Mouse (Mus musculus) CH12F3 (cell line): ENCODE data around the gene Hbq1b.
"Not testable (repeated sequence)": the region's sequence is repeated elsewhere in the genome, so short reads cannot be mapped to it uniquely, and the experiment has no call there.

ENCODE experiments used
- in situ Hi-C: fragments of 300-500 bp; cut with MboI; formaldehyde crosslinking; loops from 2 replicates; pipeline ENCODE4 v1.14.3; 2020; ENCODE audit warnings: low sequenced_read_pairs

Hbq1b gene

DNA sequence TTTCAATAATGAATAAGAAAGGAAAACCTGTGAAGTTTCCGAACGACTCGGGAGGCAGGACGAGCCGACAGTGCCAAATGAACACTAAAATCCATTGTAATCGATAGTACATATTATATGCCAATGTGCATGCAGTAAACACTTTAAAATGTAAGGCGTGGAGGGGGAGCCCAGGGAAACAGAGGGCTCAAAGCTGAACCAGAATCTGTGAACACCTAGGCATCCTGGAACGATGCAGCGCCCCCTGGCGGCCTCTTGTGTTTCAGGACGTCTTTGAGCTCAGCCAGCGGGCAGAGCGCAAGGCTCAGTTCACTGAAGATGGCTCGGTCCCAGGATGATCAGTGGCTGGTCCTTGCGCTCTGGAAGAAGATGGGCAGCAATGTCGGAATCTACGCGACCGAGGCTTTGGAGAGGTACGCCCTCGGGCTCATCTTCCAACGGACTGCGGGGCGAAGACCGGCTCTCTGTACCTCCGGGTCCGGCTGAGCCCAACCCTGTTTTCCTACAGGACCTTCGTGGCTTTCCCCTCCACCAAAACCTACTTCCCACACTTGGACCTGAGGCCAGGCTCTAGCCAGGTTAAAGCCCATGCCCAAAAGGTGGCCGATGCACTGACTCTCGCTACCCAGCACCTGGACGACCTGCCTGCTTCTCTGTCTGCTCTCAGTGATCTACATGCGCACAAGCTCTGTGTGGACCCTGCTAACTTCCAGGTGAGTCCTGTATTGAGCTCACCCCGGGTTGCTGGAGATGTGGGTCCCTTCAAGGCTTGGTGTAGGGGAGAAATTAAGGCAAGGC lies at the start of gene Hbq1b:
Gene Hbq1b, plus strand, starts transcription at position 271 of the 798 bp plus-strand sequence.
- in situ Hi-C loops = not testable (repeated sequence)

DNA sequence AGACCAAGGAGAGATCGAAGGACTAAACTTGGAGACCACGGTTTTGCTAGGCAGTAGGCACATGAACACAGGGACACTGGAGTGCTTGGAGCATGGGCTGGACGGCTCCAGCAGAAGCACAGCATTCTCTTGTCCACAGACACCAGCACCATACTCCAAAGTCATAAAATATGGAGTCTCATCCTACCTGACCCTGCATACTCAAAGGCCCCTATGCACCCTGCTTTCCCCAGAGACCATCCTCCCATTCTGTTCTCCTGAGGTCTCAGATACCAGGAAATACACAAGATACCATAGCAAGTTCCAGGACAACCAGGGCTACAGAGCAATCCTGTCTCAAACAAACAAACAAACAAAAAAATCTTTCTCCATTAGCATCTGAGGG lies 49.4 kb upstream of the Hbq1b start:
- in situ Hi-C loops = loop anchor here (5.0 kb wide), 1 partner anchor 55 kb away; no protein-coding TSS in a partner anchor

DNA sequence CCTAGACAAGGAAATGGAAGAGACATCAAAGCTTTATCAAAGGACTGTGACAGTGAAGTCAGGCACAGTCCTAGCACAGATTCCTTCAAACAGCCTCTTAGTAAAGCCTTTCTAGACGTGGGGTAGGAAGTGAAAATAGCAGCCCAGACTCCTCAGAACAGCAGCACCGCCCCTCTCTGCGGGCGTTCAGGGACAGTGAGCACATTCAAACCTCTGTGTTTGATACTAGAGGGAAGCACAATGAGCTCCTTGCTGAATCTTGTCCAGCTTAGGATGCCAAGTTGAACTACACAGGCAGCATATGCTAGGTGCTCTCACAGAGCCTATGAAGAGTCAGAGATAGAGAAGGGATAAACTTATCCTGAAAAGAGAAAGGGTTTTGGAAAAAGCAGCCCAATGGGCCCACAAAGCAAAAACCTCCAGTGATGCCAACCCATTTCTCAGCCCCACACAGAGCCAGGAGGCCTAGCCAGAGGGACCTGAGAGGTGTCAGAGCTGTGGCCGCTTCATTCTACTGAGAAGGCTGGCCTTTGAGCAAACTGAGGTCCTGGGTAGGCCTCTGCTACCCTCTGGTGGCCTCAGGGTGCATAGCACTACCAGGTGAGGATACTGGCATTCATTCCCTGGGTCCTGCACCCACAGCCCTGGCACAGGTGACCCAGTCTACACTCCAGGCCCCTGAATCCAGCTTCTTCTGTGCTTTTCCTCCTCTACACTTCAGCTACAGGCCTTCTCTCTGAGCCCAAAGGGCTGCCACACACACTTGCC lies 48.5 kb upstream of the Hbq1b start:
- in situ Hi-C loops = loop anchor here (5.0 kb wide), 1 partner anchor 56 kb away; no protein-coding TSS in a partner anchor

DNA sequence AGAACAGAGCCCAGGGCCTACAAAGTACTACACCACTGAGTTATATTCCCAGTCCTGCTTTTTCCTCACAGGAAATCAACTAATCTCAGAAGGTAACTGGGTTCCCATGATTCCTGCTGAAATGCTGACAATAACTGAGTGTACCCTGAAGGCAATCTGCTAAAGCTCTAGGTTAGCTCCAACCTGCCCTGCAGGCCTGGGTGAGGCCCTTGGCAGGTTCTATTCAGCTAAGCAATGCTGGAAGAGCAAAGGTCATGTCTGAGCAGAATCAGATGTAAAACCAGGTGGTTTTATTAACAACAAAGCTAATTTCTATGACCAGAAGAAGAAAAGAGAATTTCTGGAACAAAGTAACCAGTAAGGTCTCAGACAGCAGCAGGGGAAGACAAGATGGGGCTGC lies 45.4 kb upstream of the Hbq1b start:
- in situ Hi-C loops = no loop called here

DNA sequence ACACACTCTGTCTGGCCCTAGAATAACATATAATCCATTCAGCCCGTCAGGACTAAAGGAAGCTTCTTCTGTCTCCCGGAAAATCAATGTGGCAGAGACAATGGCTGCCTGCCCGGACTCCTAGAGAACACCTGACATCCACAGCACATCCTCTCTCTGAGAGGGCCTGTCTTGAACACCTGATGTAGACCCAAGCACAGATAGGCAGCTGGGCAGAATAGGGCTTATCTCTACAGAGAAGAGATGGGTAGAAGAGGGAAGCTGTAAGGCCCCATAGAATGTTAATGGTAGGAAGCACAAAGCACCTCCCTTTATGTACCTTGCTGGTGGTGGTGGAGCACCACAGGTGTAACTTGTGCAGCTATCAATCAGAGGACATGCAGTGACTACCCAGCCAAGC lies 44.6 kb upstream of the Hbq1b start:
- in situ Hi-C loops = no loop called here

DNA sequence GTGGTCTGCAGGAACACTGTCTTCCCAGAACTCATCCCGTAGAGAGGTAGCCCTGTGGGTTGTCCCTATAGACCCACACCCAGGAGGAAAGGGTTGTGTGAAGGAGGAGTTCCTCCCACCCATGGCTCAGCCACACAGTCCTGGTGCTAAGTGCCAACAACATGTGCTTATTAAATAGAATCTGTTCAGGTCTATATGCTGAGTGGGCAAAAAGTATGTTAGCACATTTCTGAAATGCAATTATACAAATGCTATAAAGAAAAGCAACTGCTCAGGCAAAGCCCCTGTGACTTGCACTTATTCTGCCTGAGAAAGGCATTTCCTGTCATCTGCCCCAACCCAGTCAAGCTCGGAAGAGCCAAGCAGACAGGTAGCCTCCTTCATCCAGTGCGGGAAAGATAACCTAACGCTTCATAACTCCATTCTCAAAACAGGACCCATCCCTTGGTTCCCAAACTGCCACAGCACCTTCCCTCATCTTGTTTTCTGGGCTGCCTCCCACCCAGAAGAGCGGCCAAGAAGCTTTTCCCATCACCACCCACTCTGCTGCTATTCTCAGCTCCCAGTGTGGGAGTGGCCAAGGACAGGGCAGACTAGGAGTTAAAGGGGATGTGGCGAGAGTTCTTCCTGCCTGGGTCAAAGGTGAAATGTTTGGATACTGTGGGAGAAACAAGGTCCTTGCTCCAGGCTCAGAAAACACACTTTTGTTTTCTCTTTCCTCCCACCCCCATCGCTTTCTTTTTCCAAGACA lies 43.4 kb upstream of the Hbq1b start:
- in situ Hi-C loops = no loop called here

DNA sequence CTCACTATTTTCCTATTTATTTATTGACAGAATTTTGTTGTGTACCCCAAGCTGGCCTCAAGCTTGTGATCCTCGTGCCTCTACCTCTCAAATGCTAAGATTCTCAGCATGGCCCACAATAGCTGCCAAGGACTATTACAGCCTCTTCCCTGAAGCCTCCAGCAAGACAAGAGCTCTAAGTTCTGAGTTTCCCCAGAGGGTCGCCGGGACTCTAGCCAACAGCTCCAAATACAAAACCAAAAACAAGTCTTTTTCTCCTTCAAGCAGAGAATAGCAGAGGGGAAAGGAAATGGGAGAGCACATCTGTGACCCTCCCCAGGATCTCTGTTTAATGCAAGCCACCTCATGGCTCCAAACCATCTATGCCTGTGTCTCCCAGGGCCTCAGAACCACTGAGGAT lies 42.7 kb upstream of the Hbq1b start:
- in situ Hi-C loops = no loop called here

DNA sequence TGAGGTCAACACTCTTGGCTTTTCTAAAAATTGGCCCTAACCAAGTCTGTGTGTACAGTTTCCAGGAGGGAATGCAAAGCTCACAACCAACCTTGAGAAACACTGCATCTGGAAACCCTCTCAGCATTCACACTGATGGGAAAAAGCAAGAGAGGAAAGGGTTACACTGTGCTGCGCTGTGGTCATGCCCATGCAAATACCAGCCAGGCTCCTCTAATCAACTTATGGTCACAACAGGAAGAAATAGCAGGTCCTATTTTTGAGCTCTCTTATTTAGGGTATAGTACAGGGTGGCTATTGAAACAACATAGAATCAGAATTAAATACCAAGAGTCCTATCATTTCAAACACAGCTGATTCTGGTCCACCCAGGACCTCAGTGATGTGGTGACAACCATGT lies 42.1 kb upstream of the Hbq1b start:
- in situ Hi-C loops = no loop called here

DNA sequence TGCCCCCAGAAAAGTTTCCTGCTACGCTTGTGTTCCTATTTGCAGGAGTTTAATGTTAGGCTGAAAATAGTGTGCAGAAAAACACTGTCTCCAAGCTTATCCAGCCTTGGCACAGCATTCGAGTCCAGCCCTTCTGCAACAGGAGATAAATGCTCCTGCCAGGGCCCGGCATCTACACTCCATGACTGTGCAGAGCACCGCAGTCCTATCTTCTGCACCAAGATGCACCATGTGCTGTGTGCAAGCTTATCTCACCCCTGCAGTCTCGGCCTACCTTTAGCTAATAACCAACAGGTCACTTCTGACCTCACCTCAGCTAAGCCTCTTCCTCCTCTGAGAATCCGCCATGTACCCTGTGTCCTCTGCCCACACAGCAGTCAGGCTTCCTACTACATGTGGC lies 41.2 kb upstream of the Hbq1b start:
- in situ Hi-C loops = no loop called here

DNA sequence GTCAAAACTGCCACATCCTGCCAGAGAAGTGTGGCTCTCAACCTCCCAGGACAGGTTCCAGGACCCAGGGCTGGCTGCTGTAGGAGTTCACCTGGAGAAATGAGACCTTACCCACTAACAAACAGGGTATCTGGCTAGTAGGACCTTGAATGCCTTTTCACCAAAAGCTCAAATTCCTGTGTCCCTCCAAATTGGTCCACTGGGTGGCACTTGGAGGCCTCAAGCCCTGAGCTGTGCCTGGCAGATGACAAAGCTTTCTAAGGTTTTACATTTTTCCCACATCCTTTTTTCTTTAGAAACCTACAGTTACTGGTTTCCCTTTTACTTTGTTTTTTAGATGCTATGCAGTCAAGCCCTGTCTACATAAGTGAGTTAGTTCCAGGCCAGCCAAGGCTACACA lies 39.7 kb upstream of the Hbq1b start:
- in situ Hi-C loops = no loop called here

DNA sequence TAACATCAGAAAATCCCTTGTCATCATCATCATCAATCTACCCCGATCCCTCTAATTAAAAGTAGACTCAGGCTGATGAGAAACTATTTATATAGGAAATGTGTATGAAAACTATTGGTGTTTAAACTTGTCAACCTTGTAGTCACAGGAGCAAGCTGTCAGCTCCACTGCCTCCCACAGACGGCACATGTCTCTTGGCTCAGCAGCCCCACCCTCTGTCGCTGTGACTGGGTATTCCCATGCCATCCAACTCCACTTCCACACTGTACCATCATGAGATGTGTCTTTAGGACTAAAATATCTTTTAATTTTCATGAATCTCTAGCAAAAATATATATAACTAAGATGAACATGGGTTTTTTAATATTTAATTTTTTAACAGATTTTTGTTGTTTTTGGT lies 38.4 kb upstream of the Hbq1b start:
- in situ Hi-C loops = no loop called here

DNA sequence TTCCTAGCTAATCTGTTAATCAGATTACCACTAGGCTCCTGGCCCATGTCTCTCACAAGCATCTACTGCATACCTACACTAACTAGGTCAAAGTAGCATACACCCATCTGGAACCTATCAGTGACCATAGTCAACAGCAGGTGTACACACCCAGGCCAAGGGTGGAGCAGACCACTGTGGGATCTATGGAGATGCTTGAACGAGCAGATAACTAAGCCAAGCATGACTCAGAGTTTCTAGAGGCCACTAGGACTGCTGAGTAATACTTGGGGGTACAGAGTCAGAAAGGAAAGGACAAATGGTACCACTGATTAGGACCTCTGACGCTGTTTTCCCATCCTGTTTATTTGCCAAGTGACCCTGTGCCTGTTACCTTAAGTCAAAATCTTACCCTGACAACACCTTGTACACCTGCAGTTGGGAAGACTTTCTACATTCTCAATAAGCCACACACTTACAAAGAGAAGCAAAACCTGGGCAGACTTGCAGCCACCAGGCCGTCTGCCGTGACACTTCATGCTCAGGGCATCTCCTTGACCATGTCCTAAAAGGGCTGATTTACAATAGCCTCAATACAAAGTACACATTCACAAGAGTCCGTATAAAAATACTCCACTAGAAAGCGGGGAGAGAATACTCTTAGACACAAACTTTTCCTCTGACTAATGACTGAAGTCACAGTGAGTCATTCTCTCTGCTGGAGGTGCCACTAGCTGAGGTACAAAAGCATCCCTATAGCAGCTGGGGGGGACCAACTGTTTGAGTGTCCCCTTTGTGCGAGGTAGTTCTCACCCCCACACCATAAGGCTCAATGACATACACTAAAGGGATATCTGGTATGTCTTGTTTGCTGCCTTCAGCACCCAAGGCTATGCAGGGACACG lies 35.6 kb upstream of the Hbq1b start:
- in situ Hi-C loops = no loop called here

DNA sequence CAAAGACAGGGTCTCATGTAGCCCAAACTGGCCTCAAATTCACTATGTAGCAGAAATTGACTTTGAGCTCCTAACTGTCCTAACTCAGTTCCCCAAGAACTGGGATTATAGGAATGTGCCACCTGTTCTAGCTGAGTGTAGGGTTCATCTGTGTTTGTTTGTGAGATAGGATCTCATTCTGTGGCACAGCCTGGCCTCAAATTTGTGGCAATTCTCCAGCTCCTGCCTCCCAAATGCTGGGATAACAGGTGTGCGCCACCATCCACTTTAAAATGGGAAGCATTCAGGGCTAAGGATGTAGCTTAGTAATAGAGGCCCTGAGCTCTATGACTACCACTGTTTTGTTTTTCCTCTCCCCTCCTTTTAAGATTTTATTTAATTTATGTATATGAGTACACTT lies 33.6 kb upstream of the Hbq1b start:
- in situ Hi-C loops = no loop called here

DNA sequence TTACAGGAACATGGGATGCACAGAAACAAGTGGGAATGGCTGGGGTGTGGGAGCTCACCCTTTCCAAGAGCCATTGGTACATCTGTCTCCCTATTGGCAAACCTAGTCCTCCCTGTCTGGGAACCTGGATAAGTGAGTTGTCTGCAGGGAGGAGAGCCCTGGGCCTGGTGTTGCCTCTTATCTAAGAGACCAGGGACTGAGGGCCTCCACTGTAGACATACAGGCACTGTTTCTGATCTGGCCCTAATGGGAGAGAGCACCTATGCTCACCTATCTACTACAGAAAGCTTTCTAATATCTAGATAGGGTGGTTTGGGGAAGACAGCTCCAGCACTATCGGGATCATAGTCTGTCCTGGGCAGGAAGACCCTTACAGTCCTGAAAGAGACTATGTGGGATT lies 30.6 kb upstream of the Hbq1b start:
- in situ Hi-C loops = no loop called here

DNA sequence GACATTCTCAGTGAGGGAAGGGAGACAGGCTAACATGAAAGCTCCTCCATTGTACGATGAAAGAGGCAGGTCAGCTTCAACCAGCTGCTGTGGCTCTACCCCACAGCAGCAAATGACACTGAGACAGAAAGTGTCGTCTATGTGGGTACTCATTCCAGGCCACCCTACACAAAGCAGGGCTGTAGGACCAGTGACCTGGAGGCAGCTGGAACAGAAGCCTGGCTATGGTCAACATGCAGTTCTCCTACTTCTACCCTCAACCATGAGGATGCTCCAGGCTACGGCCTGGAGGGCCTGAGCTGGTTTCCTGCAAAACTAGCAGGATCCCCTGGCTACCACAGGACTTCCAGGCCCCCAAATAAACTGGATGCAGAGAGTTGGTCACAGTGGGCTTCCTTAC lies 30.2 kb upstream of the Hbq1b start:
- in situ Hi-C loops = no loop called here

DNA sequence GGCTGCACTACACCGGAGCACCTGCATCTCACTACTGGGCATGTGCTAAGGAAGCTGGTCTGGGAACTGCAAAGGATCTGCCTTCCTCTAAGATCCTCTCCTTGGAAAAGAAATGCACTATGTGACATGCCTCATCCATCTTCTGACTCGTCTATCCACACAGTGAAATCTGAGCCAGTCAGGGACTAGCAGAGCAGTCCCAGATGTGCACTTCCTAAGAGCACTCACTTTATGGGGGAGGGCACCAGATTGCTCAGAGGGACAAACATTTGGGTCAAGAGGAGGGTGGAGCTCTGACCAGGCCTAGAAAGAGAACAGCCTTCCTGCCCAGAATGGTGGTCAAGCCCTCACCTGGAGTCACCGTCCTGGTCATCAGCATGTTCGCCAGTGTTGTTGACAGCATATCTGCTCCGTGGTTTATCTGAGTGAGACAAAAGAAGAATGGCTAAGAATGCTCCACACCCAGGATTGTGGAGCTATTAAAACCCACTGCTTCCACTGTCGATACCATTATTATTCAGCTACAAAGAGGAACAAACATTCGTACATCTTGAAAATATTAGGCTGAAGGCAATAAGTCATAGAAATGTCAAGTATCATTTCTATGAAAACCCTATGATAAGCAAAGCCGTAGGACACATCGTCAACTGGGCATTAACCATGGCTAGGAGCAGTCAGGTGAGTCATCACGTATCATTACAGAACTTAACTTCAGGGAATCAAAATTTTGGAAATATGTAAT lies 23.9 kb upstream of the Hbq1b start:
- in situ Hi-C loops = no loop called here

DNA sequence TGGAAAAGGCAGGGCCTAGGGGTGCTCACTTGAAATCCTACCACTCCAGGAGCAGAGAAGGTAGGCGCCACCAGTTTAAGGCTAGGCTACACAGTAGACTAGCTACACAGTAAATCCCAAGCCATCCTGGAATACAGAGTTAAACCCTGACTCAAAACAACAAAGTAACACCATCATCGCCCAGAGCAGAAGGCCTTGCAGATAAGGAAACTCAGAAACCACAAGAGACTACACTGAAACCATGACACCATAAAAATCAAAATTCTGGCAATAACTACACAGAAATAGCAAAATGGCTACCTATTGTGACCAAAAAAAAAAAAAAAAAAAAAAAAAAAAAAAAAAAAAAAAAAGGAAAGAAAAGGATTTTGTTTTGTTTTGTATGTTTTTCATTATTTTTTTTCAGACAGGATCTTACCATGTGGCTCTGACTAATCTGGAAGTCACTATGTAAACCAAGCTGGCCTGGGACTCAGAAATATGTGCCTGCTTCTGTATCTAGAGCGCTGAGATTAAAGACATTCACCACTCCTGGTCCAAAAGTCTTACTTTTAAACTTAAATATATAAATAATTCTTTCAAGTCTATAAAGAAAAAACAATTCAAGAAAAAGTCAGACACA lies 21.5 kb upstream of the Hbq1b start:
- in situ Hi-C loops = no loop called here

DNA sequence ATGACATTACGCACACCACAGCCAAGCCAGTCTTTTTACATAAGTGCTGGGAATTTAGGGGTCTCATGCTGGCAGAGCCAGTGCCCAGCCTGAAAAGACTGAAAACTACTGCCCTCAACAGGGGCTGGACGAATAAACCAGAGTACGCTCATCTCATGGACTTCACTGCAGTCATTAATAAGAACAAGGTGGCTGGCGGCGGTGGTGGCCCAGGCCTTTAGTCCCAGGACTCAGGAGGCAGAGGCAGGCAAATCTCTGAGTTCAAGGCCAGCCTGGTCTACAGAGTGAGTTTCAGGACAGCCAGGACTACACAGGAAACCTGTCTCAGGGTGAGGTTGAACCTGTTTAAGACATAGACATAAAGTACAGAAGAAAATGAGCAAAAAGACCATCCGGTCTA lies 20.6 kb upstream of the Hbq1b start:
- in situ Hi-C loops = no loop called here

DNA sequence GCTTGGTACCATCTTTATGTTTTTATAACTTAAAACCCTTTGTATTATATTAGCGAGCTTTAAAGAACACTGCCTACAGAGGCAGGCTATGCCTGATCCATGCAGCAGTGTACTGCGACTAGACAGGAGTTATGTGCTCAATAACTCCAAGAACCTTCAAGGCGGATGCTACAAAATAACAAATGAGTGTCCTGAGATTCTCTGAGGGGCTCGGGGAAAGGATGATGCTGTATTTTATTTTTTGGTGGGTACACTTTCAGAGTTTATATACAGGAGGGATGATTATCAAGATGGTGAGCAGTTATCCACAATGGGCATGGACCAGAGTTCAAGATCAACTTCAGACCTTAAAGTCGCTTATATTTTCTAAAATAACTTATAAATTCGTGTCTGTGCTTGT lies 20.0 kb upstream of the Hbq1b start:
- in situ Hi-C loops = no loop called here
